Mouse (Mus musculus) cerebral cortex, adult 2 months (tissue): ENCODE data around the gene Cyp24a1.

Experiments used
- WGBS: fragments of 180-500 bp; shearing (Covaris S2); methylation state at CpG from one replicate; pipeline ENCODE4 v1.1.7; 2018; 5-methylcytosine and 5-hydroxymethylcytosine counted together

Cyp24a1 gene

GRCm38 (mm10) chr2:170436204-170436603, 60.7 kb downstream of the Cyp24a1 start:
- WGBS, result 64% methylated on average over 4 of the region's 4 CpGs
